Mouse (Mus musculus): ENCODE results near the gene Ryr3.

Gene Ryr3

DNA sequence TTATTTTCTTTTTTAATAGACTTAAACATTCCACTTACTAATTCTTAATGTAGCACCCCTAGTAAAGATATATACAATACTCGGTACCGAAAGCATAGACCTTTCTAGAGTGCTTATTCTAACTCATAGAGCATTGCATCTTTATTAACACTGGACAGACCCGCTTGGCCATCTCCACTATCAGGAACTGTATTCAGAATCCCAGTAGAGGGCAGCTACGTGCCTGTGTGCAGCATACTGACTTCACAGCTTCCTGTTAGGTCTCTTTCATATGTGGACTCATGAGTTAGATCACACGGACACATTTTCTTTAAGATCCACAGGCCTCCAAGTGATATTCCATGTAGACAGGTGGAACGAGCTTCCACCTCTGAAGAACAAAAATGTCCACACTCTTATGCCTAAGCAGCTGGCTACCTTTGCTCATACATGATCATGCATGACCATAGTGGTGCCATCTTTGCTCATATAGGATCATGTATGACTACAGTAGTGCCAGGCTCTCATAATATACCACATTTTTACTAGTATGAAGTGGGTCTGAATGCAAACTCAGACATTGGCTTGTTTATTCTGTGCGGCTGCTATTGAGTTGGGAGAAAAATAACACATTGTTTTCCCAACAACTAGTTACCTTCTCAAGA is 417.4 kb downstream of the Ryr3 start:
- DNase-seq (ENCODE audit: low read depth, low spot score), result no peak

- DNase-seq (ENCODE audit: low read depth, low spot score), result no peak
Observed at GRCm38 (mm10) chr2:112781631-112782030, 435.3 kb downstream of the Ryr3 start.

GRCm38 (mm10) chr2:112774762-112775161 is 442.1 kb downstream of the Ryr3 start:
- DNase-seq (ENCODE audit: low read depth, low spot score), result peak; percentile 85

DNA sequence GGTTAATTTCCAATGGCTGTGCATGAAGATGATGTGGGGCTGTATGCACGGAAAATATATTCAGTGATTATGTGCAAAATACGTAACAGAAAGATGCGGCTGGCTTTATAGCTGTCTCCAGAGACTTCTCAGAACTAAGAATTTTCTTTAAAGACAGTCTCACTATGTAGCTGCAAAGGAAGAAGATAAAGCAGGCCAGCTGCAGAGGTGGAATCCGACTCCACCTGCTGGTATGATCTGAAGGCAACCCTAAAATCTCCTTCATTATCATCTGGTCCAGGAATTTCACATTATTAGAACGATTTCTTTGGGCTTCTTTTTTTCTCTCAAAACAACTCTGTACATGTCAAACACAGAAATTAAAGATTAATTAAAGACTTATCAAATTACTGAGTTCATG is 449.2 kb downstream of the Ryr3 start:
- peak; percentile 12 for DNase-seq (ENCODE audit: low read depth, low spot score)

GRCm38 (mm10) chr2:112765046-112765445 is 451.9 kb downstream of the Ryr3 start:
- peak; percentile 30 for DNase-seq (ENCODE audit: low read depth, low spot score)

DNA sequence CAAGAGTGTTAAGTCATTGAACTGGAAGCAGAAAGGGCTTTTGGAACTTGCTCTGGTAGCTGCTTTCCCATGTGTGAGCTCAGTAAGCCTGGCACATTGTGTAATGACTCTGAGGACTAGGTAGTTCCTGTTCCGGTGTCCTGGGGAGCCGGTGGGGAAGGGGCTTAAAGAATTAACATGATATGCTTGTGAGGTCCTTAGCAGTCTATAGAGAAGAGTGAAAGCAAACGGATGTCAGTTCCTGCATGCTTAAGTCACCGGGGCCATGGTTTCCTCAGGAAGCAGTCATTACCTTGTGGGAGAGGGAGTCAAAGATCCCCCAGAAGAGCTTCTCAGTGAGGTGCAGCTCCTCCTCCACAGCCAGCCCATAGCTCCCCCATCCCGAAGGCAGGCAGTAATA is 452.6 kb downstream of the Ryr3 start:
- DNase-seq (ENCODE audit: low read depth, low spot score), result no peak

- DNase-seq (ENCODE audit: low read depth, low spot score), result no peak
Observed at GRCm38 (mm10) chr2:112762006-112762405, 454.9 kb downstream of the Ryr3 start.

GRCm38 (mm10) chr2:112761196-112761913 is 455.5 kb downstream of the Ryr3 start:
- no peak for DNase-seq (ENCODE audit: low read depth, low spot score)

- DNase-seq (ENCODE audit: low read depth, low spot score), result no peak
Observed at GRCm38 (mm10) chr2:112760692-112761091, 456.2 kb downstream of the Ryr3 start.

DNA sequence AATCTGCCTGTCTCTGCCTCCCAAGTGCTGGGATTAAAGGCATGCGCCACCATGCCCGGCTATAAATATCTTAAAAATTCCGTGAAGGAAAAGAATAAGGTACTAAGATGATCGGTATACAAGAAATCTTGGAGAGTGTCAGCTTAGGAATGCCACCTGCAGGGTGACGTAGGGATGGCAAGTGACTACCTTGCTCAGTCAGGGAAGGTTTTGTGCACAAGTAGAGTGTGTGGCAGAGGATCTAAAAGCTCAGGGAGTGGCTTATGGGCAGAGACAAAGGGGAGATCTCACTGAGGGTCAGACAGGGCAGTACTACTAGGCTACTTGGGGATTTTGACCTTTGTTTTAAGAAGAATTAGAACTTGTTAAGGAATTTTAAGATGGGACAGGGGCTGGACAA is 457.2 kb downstream of the Ryr3 start:
- no peak for DNase-seq (ENCODE audit: low read depth, low spot score)

GRCm38 (mm10) chr2:112758732-112759131 is 458.2 kb downstream of the Ryr3 start:
- no peak for DNase-seq (ENCODE audit: low read depth, low spot score)

DNA sequence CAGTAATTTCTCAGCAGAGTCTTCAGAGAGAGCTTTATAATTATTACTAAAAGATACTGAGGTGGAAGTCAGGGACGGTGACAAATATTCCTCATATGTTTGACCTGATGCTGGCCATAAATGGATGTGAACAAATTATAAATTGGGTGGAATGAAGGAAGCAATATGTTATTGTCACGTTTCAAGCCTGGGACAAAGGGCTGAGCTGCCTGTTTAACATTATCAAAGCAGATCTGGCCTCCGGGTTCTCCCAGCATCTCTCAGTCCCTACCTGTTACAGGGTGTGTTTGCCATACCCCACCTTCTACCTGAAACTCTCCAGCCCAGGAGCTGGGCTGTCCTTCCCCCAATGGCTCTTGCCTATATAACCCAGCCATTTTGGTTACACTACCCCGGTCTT is 463.6 kb downstream of the Ryr3 start:
- no peak for DNase-seq (ENCODE audit: low read depth, low spot score)

- no peak for DNase-seq (ENCODE audit: low read depth, low spot score)
Observed at GRCm38 (mm10) chr2:112751416-112751815, 465.5 kb downstream of the Ryr3 start.

- DNase-seq (ENCODE audit: low read depth, low spot score), result no peak
Observed at GRCm38 (mm10) chr2:112748532-112748931, 468.4 kb downstream of the Ryr3 start.

- DNase-seq (ENCODE audit: low read depth, low spot score), result peak; percentile 58
Observed at GRCm38 (mm10) chr2:112732942-112733341, 484.0 kb downstream of the Ryr3 start.

DNA sequence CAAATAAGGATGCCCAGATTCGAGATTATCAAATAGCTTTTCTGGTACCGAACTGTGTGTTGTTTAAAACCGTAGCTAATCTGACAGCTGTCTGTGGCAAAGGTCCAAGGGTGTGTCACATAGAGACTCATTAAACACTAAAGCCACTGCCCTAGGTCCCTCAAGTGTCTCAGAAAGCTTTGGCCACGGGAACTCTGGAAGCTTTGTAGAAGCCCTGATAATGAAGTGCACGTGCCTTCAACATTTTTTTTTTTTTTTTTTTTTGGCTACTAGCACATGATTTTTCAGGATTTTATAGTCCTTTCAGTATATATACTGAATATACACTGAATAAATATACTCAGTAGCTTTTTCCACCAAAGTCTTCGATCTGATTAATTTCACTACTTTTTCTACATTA is 489.1 kb downstream of the Ryr3 start:
- no peak for DNase-seq (ENCODE audit: low read depth, low spot score)

GRCm38 (mm10) chr2:112721217-112721616 is 495.7 kb downstream of the Ryr3 start:
- DNase-seq (ENCODE audit: low read depth, low spot score), result no peak

DNA sequence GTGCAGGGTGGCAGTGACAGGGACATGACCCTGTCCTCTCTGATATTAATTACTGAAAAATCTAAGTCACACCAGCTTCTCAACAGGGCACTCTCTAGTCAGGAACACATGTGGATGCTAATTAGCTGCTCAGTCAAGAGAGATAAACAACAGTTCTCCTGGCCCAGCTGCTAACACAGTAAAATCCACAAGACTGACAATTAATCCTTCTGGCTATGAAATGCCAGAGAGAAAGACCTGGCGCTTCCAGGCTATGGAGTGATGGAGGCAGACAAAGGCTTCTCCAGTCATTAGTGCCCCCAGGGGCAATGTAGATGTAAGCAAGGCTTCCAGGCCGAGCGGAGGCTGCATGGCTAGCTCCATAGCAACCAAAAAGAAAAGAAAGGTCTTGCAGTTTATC is 496.2 kb downstream of the Ryr3 start:
- DNase-seq (ENCODE audit: low read depth, low spot score), result peak; percentile 73

GRCm38 (mm10) chr2:112714648-112715047 is 502.2 kb downstream of the Ryr3 start:
- no peak for DNase-seq (ENCODE audit: low read depth, low spot score)

GRCm38 (mm10) chr2:112681817-112682216 is 535.1 kb downstream of the Ryr3 start:
- no peak for DNase-seq (ENCODE audit: low read depth, low spot score)

- no peak for DNase-seq (ENCODE audit: low read depth, low spot score)
Observed at GRCm38 (mm10) chr2:112677246-112677645, 539.6 kb downstream of the Ryr3 start.

DNA sequence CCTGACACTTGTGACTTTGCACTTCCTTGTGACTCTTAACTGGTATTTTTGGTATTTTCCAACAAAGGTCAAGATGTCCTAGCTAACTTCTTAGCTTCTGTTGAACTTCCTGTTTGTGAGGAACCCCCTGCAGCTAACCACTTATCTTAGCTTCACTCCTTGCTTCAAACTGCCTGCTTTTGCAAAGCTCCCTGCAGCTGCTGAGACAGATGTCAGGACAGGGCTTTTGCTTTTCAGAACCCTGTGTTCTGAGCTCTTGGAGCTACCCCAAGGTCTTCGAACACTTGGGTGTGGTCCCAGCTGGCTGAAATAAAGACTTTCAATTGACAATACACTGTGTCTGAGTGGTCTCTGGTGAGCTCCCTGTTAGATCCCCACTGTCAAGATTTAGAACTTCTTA is 540.2 kb downstream of the Ryr3 start:
- no peak for DNase-seq (ENCODE audit: low read depth, low spot score)

GRCm38 (mm10) chr2:112676175-112676574 is 540.7 kb downstream of the Ryr3 start:
- DNase-seq (ENCODE audit: low read depth, low spot score), result no peak
